Mouse (Mus musculus) adrenal gland, adult 8-10 months (tissue): ENCODE measurements around the gene Dmbx1. TPM values are rescaled to one million over a fixed set of nuclear protein-coding genes. Genes with fewer than 3 reads are reported as not detected.

Source experiments
- DNase-seq: peaks from one replicate; pipeline ENCODE4 v3.0.0; 2022
- total RNA-seq, 4 experiments: library from RNA; stranded (reverse); gene quantifications; 2 replicates each; pipeline ENCODE4 v1.2.4; 2022

The Dmbx1 gene
- total RNA-seq, 4 experiments from 2014 or later, result not detected

GRCm38 (mm10) chr4:115938276-115939160 lies 1.2 kb downstream of the Dmbx1 start:
- no peak for DNase-seq

- no peak for DNase-seq
These were observed 2.4 kb downstream of the Dmbx1 start for GRCm38 (mm10) chr4:115937061-115937976.

- peak; percentile 4 for DNase-seq
These were observed 3.1 kb downstream of the Dmbx1 start for GRCm38 (mm10) chr4:115936646-115937045.

- DNase-seq, result no peak
These were observed 3.7 kb downstream of the Dmbx1 start for GRCm38 (mm10) chr4:115935835-115936581.

GRCm38 (mm10) chr4:115931556-115932088 lies 8.1 kb downstream of the Dmbx1 start:
- no peak for DNase-seq

- no peak for DNase-seq
These were observed 12.1 kb downstream of the Dmbx1 start for GRCm38 (mm10) chr4:115927637-115928036.

GRCm38 (mm10) chr4:115923262-115923880 lies 16.4 kb downstream of the Dmbx1 start:
- no peak for DNase-seq

- DNase-seq, result no peak
These were observed 17.0 kb downstream of the Dmbx1 start for GRCm38 (mm10) chr4:115922688-115923087.

GRCm38 (mm10) chr4:115919911-115920310 lies 19.8 kb downstream of the Dmbx1 start:
- no peak for DNase-seq

GRCm38 (mm10) chr4:115911586-115911985 lies 28.1 kb downstream of the Dmbx1 start:
- no peak for DNase-seq

GRCm38 (mm10) chr4:115908641-115909040 lies 31.1 kb downstream of the Dmbx1 start:
- no peak for DNase-seq

- DNase-seq, result no peak
These were observed 31.7 kb downstream of the Dmbx1 start for GRCm38 (mm10) chr4:115907994-115908393.

GRCm38 (mm10) chr4:115906791-115907190 lies 32.9 kb downstream of the Dmbx1 start:
- no peak for DNase-seq

GRCm38 (mm10) chr4:115905701-115906100 lies 34.0 kb downstream of the Dmbx1 start:
- no peak for DNase-seq

GRCm38 (mm10) chr4:115904375-115904774 lies 35.4 kb downstream of the Dmbx1 start:
- DNase-seq, result no peak

- peak; percentile 36 for DNase-seq
These were observed 36.9 kb downstream of the Dmbx1 start for GRCm38 (mm10) chr4:115902816-115903215.

- no peak for DNase-seq
These were observed 41.7 kb downstream of the Dmbx1 start for GRCm38 (mm10) chr4:115897901-115898631.

- DNase-seq, result no peak
These were observed 45.4 kb downstream of the Dmbx1 start for GRCm38 (mm10) chr4:115894281-115894680.

- DNase-seq, result no peak
These were observed 49.2 kb downstream of the Dmbx1 start, which contains the start of gene 6430628N08Rik for GRCm38 (mm10) chr4:115890553-115890952. TSS of gene 6430628N08Rik (plus strand) at chr4:115890665.

GRCm38 (mm10) chr4:115890066-115890465 lies 49.7 kb downstream of the Dmbx1 start:
- no peak for DNase-seq

GRCm38 (mm10) chr4:115886875-115887274 lies 52.9 kb downstream of the Dmbx1 start:
- DNase-seq, result no peak
